Mouse (Mus musculus): ENCODE results near the gene Cds2.

GRCm38 (mm10) chr2:132260601-132261000 is 2.3 kb upstream of the Cds2 start:
- no peak for TF ChIP-seq CTCF (IDR thresholded peaks at IDR 0.05)
- TF ChIP-seq EP300 (IDR thresholded peaks at IDR 0.05; ENCODE audit: insufficient read depth, low read depth, low read length): no peak
